Mouse (Mus musculus): Measurements from ENCODE around the gene Serpine3. TPM values are rescaled to one million over a fixed set of nuclear protein-coding genes. Genes with fewer than 3 reads are reported as not detected.

The Serpine3 gene
- polyA plus RNA-seq, 1 experiment, result not detected

- TF ChIP-seq POLR2A (IDR thresholded peaks at IDR 0.05; ENCODE audit: borderline replicate concordance, control insufficient read depth, low read depth, low read length) (no peak), CTCF (IDR thresholded peaks at IDR 0.05; ENCODE audit: control insufficient read depth, insufficient read depth, low read length) (no peak)
- H3K27ac ChIP-seq (ENCODE audit: control insufficient read depth, insufficient read depth, low read depth, low read length, poor library complexity), result no peak overlapping the region
- no peaks in the 10 kb centered on the region; the same call in 1 of the 2 replicates for H3K4me1 ChIP-seq (ENCODE audit: control insufficient read depth, insufficient read depth, low read length)
- no peak overlapping the region for H3K4me3 ChIP-seq (replicated peaks; ENCODE audit: control insufficient read depth, low read depth, low read length)
- WGBS, result 87% methylated on average over 1 of the region's 1 CpGs
Observed at GRCm38 (mm10) chr14:62721625-62722024, 58.2 kb downstream of the Serpine3 start.

- Histone ChIP-seq H3K4me1 (ENCODE audit: control insufficient read depth, insufficient read depth, low read length) (no peaks in the 10 kb centered on the region; the same call in 1 of the 2 replicates), H3K27ac (ENCODE audit: control insufficient read depth, insufficient read depth, low read depth, low read length, poor library complexity) (no peak overlapping the region), H3K4me3 (replicated peaks; ENCODE audit: control insufficient read depth, low read depth, low read length) (no peak overlapping the region)
- TF ChIP-seq CTCF (IDR thresholded peaks at IDR 0.05; ENCODE audit: control insufficient read depth, insufficient read depth, low read length), result no peak
- TF ChIP-seq POLR2A (IDR thresholded peaks at IDR 0.05; ENCODE audit: borderline replicate concordance, control insufficient read depth, low read depth, low read length), result no peak
Observed at GRCm38 (mm10) chr14:62724560-62724959, 61.1 kb downstream of the Serpine3 start.

- no peaks in the 10 kb centered on the region for H3K4me1 ChIP-seq (ENCODE audit: control insufficient read depth, insufficient read depth, low read length)
- TF ChIP-seq CTCF (IDR thresholded peaks at IDR 0.05; ENCODE audit: control insufficient read depth, insufficient read depth, low read length), result no peak
- TF ChIP-seq POLR2A (IDR thresholded peaks at IDR 0.05; ENCODE audit: borderline replicate concordance, control insufficient read depth, low read depth, low read length), result no peak
- no peak overlapping the region for H3K27ac ChIP-seq (ENCODE audit: control insufficient read depth, insufficient read depth, low read depth, low read length, poor library complexity)
- no peak overlapping the region for H3K4me3 ChIP-seq (replicated peaks; ENCODE audit: control insufficient read depth, low read depth, low read length)
- 40% methylated on average over 1 of the region's 1 CpGs for WGBS
Observed at GRCm38 (mm10) chr14:62731902-62732301, 68.4 kb downstream of the Serpine3 start.

- no peak for TF ChIP-seq CTCF (IDR thresholded peaks at IDR 0.05; ENCODE audit: control insufficient read depth, insufficient read depth, low read length)
- no peak for TF ChIP-seq POLR2A (IDR thresholded peaks at IDR 0.05; ENCODE audit: borderline replicate concordance, control insufficient read depth, low read depth, low read length)
- 77% methylated on average over 2 of the region's 2 CpGs for WGBS
- Histone ChIP-seq H3K4me3 (replicated peaks; ENCODE audit: control insufficient read depth, low read depth, low read length) (no peak overlapping the region), H3K27ac (ENCODE audit: control insufficient read depth, insufficient read depth, low read depth, low read length, poor library complexity) (no peak overlapping the region), H3K4me1 (ENCODE audit: control insufficient read depth, insufficient read depth, low read length) (no peaks in the 10 kb centered on the region)
Observed at GRCm38 (mm10) chr14:62733666-62734065, 70.2 kb downstream of the Serpine3 start.

- Histone ChIP-seq H3K4me3 (replicated peaks; ENCODE audit: control insufficient read depth, low read depth, low read length) (no peak overlapping the region), H3K4me1 (ENCODE audit: control insufficient read depth, insufficient read depth, low read length) (no peaks in the 10 kb centered on the region), H3K27ac (ENCODE audit: control insufficient read depth, insufficient read depth, low read depth, low read length, poor library complexity) (no peak overlapping the region)
- TF ChIP-seq POLR2A (IDR thresholded peaks at IDR 0.05; ENCODE audit: borderline replicate concordance, control insufficient read depth, low read depth, low read length), result no peak
- TF ChIP-seq CTCF (IDR thresholded peaks at IDR 0.05; ENCODE audit: control insufficient read depth, insufficient read depth, low read length), result no peak
- 66% methylated on average over 1 of the region's 1 CpGs for WGBS
Observed at GRCm38 (mm10) chr14:62735646-62736045, 72.2 kb downstream of the Serpine3 start.

Other genes with a start within 250 kb of the Serpine3 start
- not detected in 2 replicates for gene Gucy1b2, start 207.4 kb upstream of the Serpine3 start, polyA plus RNA-seq (2011; ENCODE audit: insufficient read depth, insufficient read length, low replicate concordance, missing spikeins)
- gene Fam124a, start 107.9 kb upstream of the Serpine3 start, polyA plus RNA-seq (2011; ENCODE audit: insufficient read depth, insufficient read length, low replicate concordance, missing spikeins), result 0.97 TPM in 1 of 2 replicates, not detected in the other
- gene Gm4131, start 96.7 kb upstream of the Serpine3 start, polyA plus RNA-seq (2011; ENCODE audit: insufficient read depth, insufficient read length, low replicate concordance, missing spikeins), result not detected in 2 replicates
- 5.6 and 9.9 TPM in 2 replicates for gene Ints6, start 97.5 kb downstream of the Serpine3 start, polyA plus RNA-seq (2011; ENCODE audit: insufficient read depth, insufficient read length, low replicate concordance, missing spikeins)
- gene Wdfy2, start 174.0 kb downstream of the Serpine3 start, polyA plus RNA-seq (2011; ENCODE audit: insufficient read depth, insufficient read length, low replicate concordance, missing spikeins), result 5.7 and 15.0 TPM in 2 replicates

Data from bone marrow, adult 2 months (tissue).